In the genomic region with DNA sequence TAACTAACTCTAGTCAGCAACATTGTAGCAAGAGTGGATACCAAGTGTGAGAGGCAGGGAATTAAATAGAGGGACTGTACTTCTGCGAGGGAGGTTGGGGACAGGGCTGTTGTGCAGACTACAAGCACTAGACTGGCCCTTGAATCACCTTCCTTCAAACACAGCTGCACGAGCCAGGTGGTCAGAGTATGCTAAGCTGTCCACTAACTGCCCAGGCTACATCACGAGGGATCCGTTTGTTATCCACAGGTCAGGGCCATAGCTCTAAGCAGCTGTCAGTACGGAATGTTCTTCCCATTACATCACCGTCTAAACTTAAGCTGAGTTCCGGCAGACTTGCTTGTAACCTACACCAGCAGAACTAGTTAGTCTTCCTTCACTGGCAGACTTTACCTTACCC, we compare ENCODE assay signal across 7 mouse cellular contexts. TPM values are rescaled to one million over a fixed set of nuclear protein-coding genes. Genes with fewer than 3 reads are reported as not detected.
DNase-seq lines count a peak whose midpoint lies in the region; ATAC-seq and TF ChIP-seq lines count a peak whose summit lies in the region.
"Not testable (repeated sequence)": the region's sequence is repeated elsewhere in the genome, so short reads cannot be mapped to it uniquely, and the experiment has no call there.

No protein-coding gene starts in this region.

- not testable (repeated sequence) for H3K9ac ChIP-seq in heart, adult 2 months (ENCODE audit: low read depth, low read length); heart, embryonic 15.5 days; lung, postnatal 0 days (replicated peaks; ENCODE audit: low read depth); stomach, embryonic 15.5 days

- H3K4me3 ChIP-seq in heart, adult 2 months; heart, embryonic 15.5 days; lung, postnatal 0 days (ENCODE audit: low read depth, low read length); stomach, embryonic 15.5 days (replicated peaks): not testable (repeated sequence)

- peak; percentile 98 for TF ChIP-seq EP300 in heart, adult 2 months (IDR thresholded peaks at IDR 0.05; ENCODE audit: insufficient read depth, low read depth, low read length)
- TF ChIP-seq EP300 in lung, postnatal 0 days (IDR thresholded peaks at IDR 0.05): not testable (repeated sequence)

- peak overlapping the region; percentile 68 for H3K27ac ChIP-seq in heart, adult 2 months
- H3K27ac ChIP-seq in heart, embryonic 15.5 days: peak overlapping the region; percentile 58
- not testable (repeated sequence) for H3K27ac ChIP-seq in lung, postnatal 0 days (ENCODE audit: low read length); stomach, embryonic 15.5 days

- not testable (repeated sequence) for H3K4me1 ChIP-seq in heart, adult 2 months (ENCODE audit: control insufficient read depth, insufficient read depth, low read length); heart, embryonic 15.5 days (replicated peaks); lung, postnatal 0 days (ENCODE audit: insufficient read depth, low read depth, low read length); stomach, embryonic 15.5 days

- intact Hi-C loops in heart, adult 2 months (cut with DNase I): not testable (repeated sequence)

- peak; percentile 45 for DNase-seq in adrenal gland, adult 2 months
- DNase-seq in gastrocnemius, adult 18-20 months (ENCODE audit: low spot score): peak; percentile 69
- peak in 1 of 2 experiments; percentile 62 for DNase-seq in heart, adult 2 months
- peak; percentile 37 for DNase-seq in heart, postnatal 4 days
- not testable (repeated sequence) for DNase-seq in lung, postnatal 0 days (ENCODE audit: low spot score)

- not testable (repeated sequence) for H3K79me2 ChIP-seq in heart, adult 2 months (replicated peaks; ENCODE audit: control insufficient read depth, insufficient read depth, low read length)

- H3K36me3 ChIP-seq in heart, adult 2 months (ENCODE audit: control insufficient read depth, insufficient read depth, low read length): peaks cover 40% of the 10 kb centered on the region
- peaks cover 62% of the 10 kb centered on the region for H3K36me3 ChIP-seq in heart, embryonic 15.5 days
- H3K36me3 ChIP-seq in lung, postnatal 0 days (ENCODE audit: insufficient read depth, low read length): peaks cover 18% of the 10 kb centered on the region
- H3K36me3 ChIP-seq in stomach, embryonic 15.5 days: peaks cover 45% of the 10 kb centered on the region

- H3K4me2 ChIP-seq in heart, embryonic 15.5 days; lung, postnatal 0 days (replicated peaks; ENCODE audit: low read depth, low read length); stomach, embryonic 15.5 days: not testable (repeated sequence)

- not testable (repeated sequence) for TF ChIP-seq POLR2A in heart, adult 2 months (IDR thresholded peaks at IDR 0.05; ENCODE audit: insufficient read depth, low read depth, low read length)

- TF ChIP-seq CTCF in heart, adult 2 months (IDR thresholded peaks at IDR 0.05); lung, postnatal 0 days (IDR thresholded peaks at IDR 0.05): not testable (repeated sequence)

- ATAC-seq in heart, embryonic 15.5 days (replicated peaks; ENCODE audit: insufficient number of reproducible peaks, insufficient read depth, low FRiP score, low read depth): peak; percentile 77; the same call in 1 of the 2 replicates
- ATAC-seq in lung, postnatal 0 days: peak; percentile 55
- ATAC-seq in stomach, embryonic 15.5 days (ENCODE audit: insufficient read depth, low FRiP score, low read depth): 0 out of 2 replicates have a peak, but pooled peaks have one; percentile 14

- not testable (repeated sequence) for H3K9me3 ChIP-seq in heart, embryonic 15.5 days (replicated peaks); lung, postnatal 0 days (ENCODE audit: low read length); stomach, embryonic 15.5 days

- H3K27me3 ChIP-seq in heart, adult 2 months (ENCODE audit: control insufficient read depth, insufficient read depth, low read length); heart, embryonic 15.5 days; lung, postnatal 0 days (replicated peaks; ENCODE audit: insufficient read depth, low read length); stomach, embryonic 15.5 days (replicated peaks): not testable (repeated sequence)

- 49% methylated on average over 7 of the region's 7 CpGs for WGBS in heart, adult 2 months
- 40% methylated on average over 7 of the region's 7 CpGs for WGBS in heart, embryonic 15.5 days
- 52% methylated on average over 7 of the region's 7 CpGs for WGBS in lung, postnatal 0 days
- 54% methylated on average over 7 of the region's 7 CpGs for WGBS in stomach, embryonic 15.5 days

RNA-seq across cellular contexts. Expression of a gene that starts 8.0 kb away (rescaled TPM):
- total RNA-seq in adrenal gland, adult 2 months (2021): 100 to 1,000 TPM; 216 to 247 TPM
- 26.2 and 46.3 TPM in 2 replicates for polyA plus RNA-seq in adrenal gland, adult 2 months (2012; rRNA removed)
- 100 to 1,000 TPM; 115 to 131 TPM for total RNA-seq in gastrocnemius, adult 18-20 months (2021)
- total RNA-seq in heart, adult 2 months (2021): 100 to 1,000 TPM; 205 to 240 TPM
- polyA plus RNA-seq in heart, adult 2 months (2012; rRNA removed): 61.1 and 80.2 TPM in 2 replicates
- polyA plus RNA-seq in heart, embryonic 15.5 days (2015; fragmentation: Nextera tagmentation; extraction: Ambion mirVana): 379 and 460 TPM in 2 replicates
- total RNA-seq in heart, postnatal 4 days (2021): 100 to 1,000 TPM; 234 to 247 TPM
- 428 and 445 TPM in 2 replicates for polyA plus RNA-seq in lung, postnatal 0 days (2015; fragmentation: Nextera tagmentation; extraction: Ambion mirVana)
- 478 and 535 TPM in 2 replicates for polyA plus RNA-seq in stomach, embryonic 15.5 days (2015; fragmentation: Nextera tagmentation; extraction: Ambion mirVana)

Comparison
In these comparisons a context has a peak if more than half of its experiments do, and no peak if none do; other contexts are left out.
1. ATAC-seq: peak in every context shown above with its lines; median percentile 77 in heart, embryonic 15.5 days; 55 in lung, postnatal 0 days; 14 in stomach, embryonic 15.5 days.